Mouse (Mus musculus) large intestine, adult 2 months (tissue): Measurements from ENCODE around the gene Dag1. TPM values are rescaled to one million over a fixed set of nuclear protein-coding genes. Genes with fewer than 3 reads are reported as not detected.
A peak's percentile ranks its signal among the peaks of the same experiment; 100 is the strongest.
"Not testable (repeated sequence)": the region's sequence is repeated elsewhere in the genome, so short reads cannot be mapped to it uniquely, and the experiment has no call there.

Source experiments
- DNase-seq: peaks from one replicate; pipeline ENCODE4 v3.0.0-alpha.2; 2012; ENCODE audit warnings: low read depth, low spot score
- WGBS: fragments of 180-500 bp; shearing (Covaris S2); methylation state at CpG from one replicate; pipeline ENCODE4 v1.1.7; 2018; 5-methylcytosine and 5-hydroxymethylcytosine counted together
- polyA plus RNA-seq: library from polyadenylated mRNA; depleted of rRNA; stranded (reverse); fragments of >200 nt; gene quantifications from 2 replicates; pipeline ENCODE4 v1.2.3, GENCODE M21; 2012; rRNA removed

Dag1 gene
- polyA plus RNA-seq: 33.9 and 66.1 TPM in 2 replicates

GRCm38 (mm10) chr9:108263690-108264190 lies at the start of gene Dag1:
Gene Dag1 (minus strand): TSS chr9:108263958.
- peak; percentile 70 for DNase-seq
- 1% methylated on average over 65 of the region's 71 CpGs for WGBS

GRCm38 (mm10) chr9:108308141-108308540 lies 44.4 kb upstream of the Dag1 start:
- DNase-seq: no peak
- 7% methylated on average over 2 of the region's 2 CpGs for whole genome bisulfite sequencing

GRCm38 (mm10) chr9:108307021-108307807 lies 43.5 kb upstream of the Dag1 start:
- under 1% methylated on average over 12 of the region's 12 CpGs for WGBS
- DNase-seq: no peak

- under 1% methylated on average over 48 of the region's 51 CpGs for WGBS
- no peak for DNase-seq
These were observed 42.8 kb upstream of the Dag1 start for GRCm38 (mm10) chr9:108306571-108306980.

- WGBS: 1% methylated on average over 81 of the region's 81 CpGs
- DNase-seq: peak; percentile 99
These were observed 42.1 kb upstream of the Dag1 start, which contains the start of the genes Rhoa and Tcta for GRCm38 (mm10) chr9:108305629-108306520. Gene Rhoa (plus strand): TSS chr9:108306129. Gene Tcta (minus strand): TSS chr9:108306160.

- no peak for DNase-seq
These were observed 41.4 kb upstream of the Dag1 start for GRCm38 (mm10) chr9:108305170-108305569.

GRCm38 (mm10) chr9:108304716-108305115 lies 41.0 kb upstream of the Dag1 start:
- DNase-seq: no peak
- WGBS: 65% methylated on average over 4 of the region's 4 CpGs

More at GRCm38 (mm10) chr9:108305170-108305569, 41.4 kb upstream of the Dag1 start:
- 0% methylated on average over 1 of the region's 1 CpGs for WGBS

- 37% methylated on average over 3 of the region's 3 CpGs for WGBS
- no peak for DNase-seq
These were observed 38.1 kb upstream of the Dag1 start for GRCm38 (mm10) chr9:108301853-108302252.

GRCm38 (mm10) chr9:108296453-108297355 lies 32.9 kb upstream of the Dag1 start, which contains the start of gene Amt:
Gene Amt (plus strand): TSS chr9:108296853.
- DNase-seq: no peak
- 32% methylated on average over 18 of the region's 18 CpGs for WGBS

GRCm38 (mm10) chr9:108290773-108291172 lies 27.0 kb upstream of the Dag1 start:
- 23% methylated on average over 6 of the region's 6 CpGs for WGBS
- DNase-seq: no peak

- DNase-seq: peak; percentile 97
- WGBS: under 1% methylated on average over 32 of the region's 32 CpGs
These were observed 26.4 kb upstream of the Dag1 start, which contains the start of gene Nicn1 for GRCm38 (mm10) chr9:108290016-108290750. Gene Nicn1 (plus strand): TSS chr9:108290429.

GRCm38 (mm10) chr9:108289347-108289746 lies 25.6 kb upstream of the Dag1 start:
- 62% methylated on average over 2 of the region's 2 CpGs for WGBS
- no peak for DNase-seq

- DNase-seq: not testable (repeated sequence)
- 48% methylated on average over 6 of the region's 6 CpGs for WGBS
These were observed 23.9 kb upstream of the Dag1 start for GRCm38 (mm10) chr9:108287526-108288238.

- 8% methylated on average over 6 of the region's 6 CpGs for WGBS
These were observed 20.7 kb upstream of the Dag1 start for GRCm38 (mm10) chr9:108284410-108284809.

GRCm38 (mm10) chr9:108280071-108280828 lies 16.5 kb upstream of the Dag1 start:
- 13% methylated on average over 8 of the region's 8 CpGs for WGBS
- no peak for DNase-seq

More at GRCm38 (mm10) chr9:108284410-108284809, 20.7 kb upstream of the Dag1 start:
- no peak for DNase-seq

GRCm38 (mm10) chr9:108278697-108279450 lies 15.1 kb upstream of the Dag1 start:
- WGBS: 70% methylated on average over 10 of the region's 10 CpGs
- DNase-seq: no peak
